Mouse (Mus musculus) c-Kit-positive CD71-positive TER-119-positive erythroid progenitor cells, embryonic 14.5 days (primary cell): ENCODE results near the gene Nudc.
A peak's percentile ranks its signal among the peaks of the same experiment; 100 is the strongest.

Source experiments
- DNase-seq: peaks from one replicate; pipeline ENCODE4 v3.0.0-alpha.2; 2013; ENCODE audit warnings: low spot score

The Nudc gene

DNA sequence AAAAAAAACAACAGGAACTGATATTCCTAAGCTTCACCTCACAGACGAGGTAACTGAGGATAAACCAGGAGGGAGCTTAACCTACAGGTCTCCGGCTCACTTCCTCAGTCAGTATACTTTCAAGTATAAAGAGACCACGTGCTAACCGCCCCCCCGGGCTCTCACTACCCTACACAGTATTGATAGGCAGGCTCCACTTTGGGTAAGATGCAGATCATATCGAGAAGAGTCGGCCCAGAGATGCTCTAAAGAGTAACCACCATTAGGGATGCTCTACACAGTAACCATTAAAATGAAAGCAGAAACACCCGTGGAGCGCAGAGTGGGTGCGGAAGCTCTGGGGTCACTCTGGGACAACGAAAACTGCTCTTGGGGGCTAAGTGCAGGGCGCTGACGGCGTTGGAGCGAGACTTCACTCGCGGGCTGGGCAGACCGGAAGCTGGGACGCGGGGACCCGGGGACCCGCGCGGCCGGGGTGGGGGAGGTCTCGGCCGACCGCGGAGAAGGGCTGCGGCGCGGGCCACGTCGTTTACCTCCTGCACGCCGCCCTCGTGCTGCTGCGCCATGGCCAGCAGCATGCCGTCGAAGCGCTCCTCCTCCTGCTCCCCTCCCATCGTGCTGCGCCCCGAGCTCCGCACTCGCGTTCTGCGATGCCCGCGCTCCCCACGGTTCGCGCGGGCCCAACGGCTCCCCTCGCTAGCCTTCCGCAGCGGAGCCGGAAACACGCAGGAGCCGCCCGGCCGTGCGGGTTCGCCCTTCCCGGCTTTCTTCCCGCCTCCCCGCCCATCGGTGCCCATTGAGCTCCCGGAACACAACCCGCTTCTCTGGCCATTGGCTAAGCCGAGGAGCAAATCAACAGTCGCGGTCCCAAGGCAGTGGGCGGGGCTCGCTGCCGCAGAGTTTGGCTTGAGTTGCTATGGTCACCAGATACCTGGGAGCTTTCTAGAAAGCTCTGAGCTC, at the start of gene Nudc:
Nudc (minus strand) TSS at position 725 of the 960 bp plus-strand sequence.
- peak; percentile 96 for DNase-seq

GRCm38 (mm10) chr4:133595538-133595937, 49.7 kb upstream of the Nudc start:
- no peak for DNase-seq

GRCm38 (mm10) chr4:133592570-133592969, 46.8 kb upstream of the Nudc start:
- DNase-seq = peak; percentile 60

DNA sequence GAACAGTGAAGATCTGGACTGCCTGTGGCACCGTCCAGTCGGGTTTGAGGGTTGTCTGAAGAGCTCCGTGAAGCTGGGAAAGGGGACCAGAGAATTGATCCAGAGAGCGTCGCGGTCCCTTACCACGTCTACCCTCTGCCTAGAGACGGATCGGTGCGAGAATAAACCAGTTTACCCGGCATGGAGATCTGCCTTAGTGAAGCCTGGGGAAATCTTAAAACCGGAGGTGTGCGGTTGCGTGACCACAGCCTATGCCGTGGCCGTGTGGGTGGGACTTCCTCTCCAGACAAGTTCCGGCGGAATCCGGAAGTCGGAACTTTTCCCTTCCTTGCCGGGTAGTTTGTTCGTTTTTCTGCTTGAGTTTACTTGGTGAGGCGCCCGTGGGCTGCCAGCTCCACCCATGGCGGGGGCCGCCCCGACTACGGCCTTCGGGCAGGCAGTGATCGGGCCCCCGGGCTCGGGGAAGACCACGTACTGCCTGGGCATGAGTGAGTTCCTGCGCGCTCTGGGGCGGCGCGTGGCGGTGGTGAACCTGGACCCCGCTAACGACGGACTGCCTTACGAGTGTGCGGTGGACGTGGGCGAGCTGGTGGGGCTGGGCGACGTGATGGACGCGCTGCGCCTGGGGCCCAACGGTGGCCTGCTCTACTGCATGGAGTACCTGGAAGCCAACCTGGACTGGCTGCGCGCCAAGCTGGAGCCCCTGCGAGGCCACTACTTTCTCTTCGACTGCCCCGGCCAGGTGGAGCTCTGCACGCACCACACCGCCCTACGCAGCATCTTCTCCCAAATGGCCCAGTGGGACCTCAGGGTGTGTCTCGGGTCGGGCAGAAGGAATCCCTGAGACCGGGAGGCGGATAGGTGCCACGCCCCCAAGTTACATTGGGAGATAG, 38.5 kb upstream of the Nudc start, which contains the start of gene Gpn2:
Gpn2 (plus strand) TSS at position 304 of the 893 bp plus-strand sequence.
- DNase-seq = peak; percentile 80

DNA sequence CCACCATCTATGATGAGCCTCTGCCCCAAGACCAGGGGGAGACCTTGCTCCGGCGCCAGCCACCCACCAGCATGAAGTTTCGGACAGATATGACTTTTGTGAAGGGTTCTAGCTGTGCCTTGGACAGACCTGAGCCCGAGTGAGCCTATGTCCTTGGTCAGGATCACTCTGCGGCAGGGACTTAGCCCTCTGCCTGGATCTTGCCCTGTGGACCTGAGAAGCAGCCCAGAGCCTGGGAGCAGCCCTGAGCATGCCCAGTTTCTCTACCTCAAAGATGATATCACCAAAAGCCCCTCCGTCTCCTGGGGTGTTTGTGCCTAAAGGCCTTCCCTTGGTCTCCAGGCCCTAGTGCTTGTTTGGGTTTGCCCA, 37.9 kb upstream of the Nudc start:
- no peak for DNase-seq

DNA sequence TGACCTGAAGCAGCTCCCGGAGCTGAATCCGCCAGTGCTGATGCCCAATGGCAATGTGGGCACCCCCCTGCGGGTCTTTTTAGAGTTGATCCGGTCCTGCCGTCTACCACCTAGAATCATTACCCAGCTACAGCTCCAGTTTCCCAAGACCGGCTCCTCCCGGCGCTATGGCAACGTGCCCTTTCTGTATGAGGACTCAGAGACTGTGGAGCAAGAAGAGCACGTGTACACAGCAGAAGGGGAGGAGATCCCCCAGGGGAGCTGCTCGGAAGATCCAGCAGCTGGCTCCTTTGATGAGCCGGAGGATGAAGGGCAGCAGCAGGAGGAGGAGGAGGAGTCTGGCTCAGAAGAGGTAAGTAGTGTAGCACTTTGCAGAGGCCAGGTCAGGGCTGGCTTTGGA, 32.2 kb upstream of the Nudc start:
- DNase-seq = no peak

- no peak for DNase-seq
Measured at GRCm38 (mm10) chr4:133574843-133575202, 29.0 kb upstream of the Nudc start.

GRCm38 (mm10) chr4:133574070-133574842, 28.5 kb upstream of the Nudc start, which contains the start of gene Gpatch3:
Gene Gpatch3, plus strand, starts transcription at chr4:133574745.
- peak; percentile 90 for DNase-seq

- no peak for DNase-seq
Measured at GRCm38 (mm10) chr4:133570066-133570466, 24.3 kb upstream of the Nudc start.

- DNase-seq = no peak
Measured at GRCm38 (mm10) chr4:133569291-133570065, 23.7 kb upstream of the Nudc start.

DNA sequence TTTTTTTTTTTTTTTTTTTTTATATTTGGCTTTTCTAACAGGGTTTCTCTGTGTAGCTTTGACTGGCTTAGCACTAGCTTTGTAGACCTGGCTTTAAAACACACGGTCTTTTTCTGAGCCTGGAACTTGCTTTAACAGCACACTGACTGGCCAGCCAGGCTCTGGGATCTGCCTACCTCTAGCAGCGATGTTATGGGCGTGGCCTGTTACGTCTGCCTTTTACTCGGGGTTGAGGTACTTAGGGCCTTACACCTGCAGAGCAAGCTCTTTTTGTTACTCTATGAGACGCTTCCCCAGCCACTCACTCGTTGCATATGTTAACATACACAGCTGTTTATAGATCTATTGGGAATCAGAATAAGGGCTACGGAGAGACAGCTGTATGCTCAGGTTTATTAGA, 21.5 kb upstream of the Nudc start:
- no peak for DNase-seq

- no peak for DNase-seq
Measured at GRCm38 (mm10) chr4:133563123-133563571, 17.4 kb upstream of the Nudc start.

- no peak for DNase-seq
Measured at GRCm38 (mm10) chr4:133561622-133562021, 15.8 kb upstream of the Nudc start.

GRCm38 (mm10) chr4:133559846-133560245, 14.1 kb upstream of the Nudc start:
- no peak for DNase-seq

DNA sequence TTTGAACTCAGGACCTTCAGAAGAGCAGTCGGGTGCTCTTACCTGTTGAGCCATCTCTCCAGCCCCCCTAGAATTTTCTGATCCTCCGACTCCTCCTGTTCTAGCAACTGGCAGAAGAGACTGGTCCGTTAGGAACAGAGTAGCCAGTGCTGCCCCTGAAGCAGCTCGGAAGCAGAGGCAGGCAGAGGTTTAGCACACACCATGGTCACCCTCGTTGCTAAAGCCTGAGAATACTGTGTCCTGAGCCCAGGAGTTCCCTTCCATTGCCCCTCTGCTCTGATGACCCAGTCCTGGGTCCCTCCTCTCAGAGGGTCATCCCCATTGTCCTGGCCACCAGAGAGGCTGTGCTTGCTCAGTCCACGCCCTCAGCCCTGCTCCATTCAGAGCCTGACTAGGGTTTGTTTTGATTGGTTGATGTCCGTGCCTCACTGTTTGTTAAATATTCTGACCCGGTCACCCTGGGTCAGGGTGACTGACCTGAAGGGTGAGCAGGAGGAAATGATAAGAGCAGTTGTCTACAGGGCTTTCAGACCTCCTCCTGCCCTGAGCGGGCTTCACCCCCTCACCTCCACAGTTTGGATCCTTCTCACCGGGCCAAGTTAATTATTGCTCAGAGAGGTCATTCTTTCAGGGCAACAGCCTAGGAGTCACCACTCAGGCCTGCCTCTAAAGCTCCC, 11.4 kb upstream of the Nudc start:
- DNase-seq = no peak

DNA sequence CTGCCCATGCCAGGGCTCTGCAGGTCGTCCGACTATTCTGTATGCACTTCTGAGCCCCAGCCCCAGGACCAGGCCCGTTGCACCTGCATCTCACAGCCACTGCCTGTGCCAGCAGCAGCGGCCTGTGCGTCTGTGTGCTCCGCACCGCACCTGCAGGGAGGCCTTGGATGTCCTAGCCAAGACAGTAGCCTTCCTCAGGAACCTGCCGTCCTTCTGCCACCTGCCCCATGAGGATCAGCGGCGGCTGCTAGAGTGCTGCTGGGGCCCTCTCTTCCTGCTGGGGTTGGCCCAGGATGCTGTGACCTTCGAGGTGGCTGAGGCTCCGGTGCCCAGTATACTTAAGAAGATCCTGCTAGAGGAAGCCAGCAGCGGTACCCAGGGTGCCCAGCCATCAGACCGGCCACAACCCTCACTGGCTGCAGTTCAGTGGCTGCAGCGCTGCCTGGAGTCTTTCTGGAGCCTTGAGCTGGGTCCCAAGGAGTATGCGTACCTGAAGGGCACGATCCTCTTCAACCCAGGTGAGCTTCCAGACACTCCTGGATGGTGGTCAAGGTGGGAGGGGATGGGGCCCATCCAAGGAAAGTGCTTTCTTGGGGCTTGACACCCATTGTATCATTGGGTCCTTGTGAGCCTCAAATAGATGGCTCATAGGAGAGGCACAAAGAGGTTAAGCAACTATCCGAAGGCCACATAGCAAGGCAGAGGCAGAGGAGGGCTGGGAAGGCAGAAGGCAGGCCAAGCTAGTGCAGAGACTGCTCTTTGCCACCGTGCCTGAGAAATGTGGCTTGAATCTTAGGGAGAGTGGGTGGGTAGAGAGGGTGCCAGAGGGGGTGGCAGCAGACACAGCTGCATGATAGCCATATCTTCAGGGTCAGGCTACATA, 7.9 kb upstream of the Nudc start:
- no peak for DNase-seq

- DNase-seq = no peak
Measured at GRCm38 (mm10) chr4:133552768-133553447, 7.1 kb upstream of the Nudc start, which contains the start of gene Nr0b2. Gene Nr0b2, plus strand, starts transcription at chr4:133553376.

- no peak for DNase-seq
Measured at GRCm38 (mm10) chr4:133552029-133552428, 6.2 kb upstream of the Nudc start.

DNA sequence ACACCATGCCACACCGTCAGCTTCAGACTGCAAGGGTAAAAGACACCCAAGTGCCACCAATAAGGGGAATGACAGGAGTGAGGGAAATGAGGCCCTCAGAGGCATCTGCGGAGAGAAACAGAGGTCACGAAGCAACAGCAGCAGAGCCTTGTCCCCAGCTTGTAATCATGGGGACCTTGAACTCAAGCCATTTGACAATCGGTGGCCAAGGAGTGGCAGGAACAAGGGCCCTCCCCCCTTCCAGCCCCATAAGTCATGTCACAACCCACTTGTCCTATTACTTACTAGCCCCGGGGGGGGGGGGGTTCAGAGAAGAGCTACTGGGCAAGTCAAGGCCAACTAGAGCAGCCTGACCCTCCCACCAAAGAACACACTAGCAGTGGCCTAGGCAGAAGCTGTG, 9.1 kb downstream of the Nudc start:
- DNase-seq = no peak
